Mouse (Mus musculus) heart, embryonic 12.5 days (tissue): ENCODE results near the gene Esr2. TPM values are rescaled to one million over a fixed set of nuclear protein-coding genes. Genes with fewer than 3 reads are reported as not detected.

ENCODE experiments used
- ATAC-seq: fragments of 200-750 bp; cut with Nextera tagmentation; 2 replicates; pipeline ENCODE4 v1.8.0; 2017; ENCODE audit warnings: moderate TSS enrichment, moderate library complexity; ENCODE audit not compliant: insufficient number of reproducible peaks, low FRiP score
- H3K27ac ChIP-seq: fragments of 300-500 bp; sonication (generic); 2 replicates; pipeline ENCODE4 v1.5.1; 2016; ENCODE audit warnings: mild to moderate bottlenecking, moderate library complexity; ENCODE audit not compliant: poor library complexity, severe bottlenecking
- H3K27me3 ChIP-seq: fragments of 300-500 bp; sonication (generic); replicated peaks from 2 replicates; pipeline ENCODE4 v1.6.1; 2016; ENCODE audit warnings: mild to moderate bottlenecking, moderate library complexity
- H3K36me3 ChIP-seq: fragments of 300-500 bp; sonication (generic); 2 replicates; pipeline ENCODE4 v1.6.1; 2016; ENCODE audit warnings: mild to moderate bottlenecking, moderate library complexity
- H3K4me1 ChIP-seq: fragments of 300-500 bp; sonication (generic); replicated peaks from 2 replicates; pipeline ENCODE4 v1.6.1; 2016; ENCODE audit warnings: mild to moderate bottlenecking
- H3K4me2 ChIP-seq: fragments of 300-500 bp; sonication (generic); 2 replicates; pipeline ENCODE4 v1.6.1; 2016; ENCODE audit warnings: mild to moderate bottlenecking, moderate library complexity
- H3K4me3 ChIP-seq: fragments of 300-500 bp; sonication (generic); 2 replicates; pipeline ENCODE4 v1.5.1; 2016; ENCODE audit warnings: mild to moderate bottlenecking
- H3K9ac ChIP-seq: fragments of 300-500 bp; sonication (generic); 2 replicates; pipeline ENCODE4 v1.6.1; 2016; ENCODE audit warnings: mild to moderate bottlenecking, moderate library complexity
- H3K9me3 ChIP-seq: fragments of 300-500 bp; sonication (generic); replicated peaks from 2 replicates; pipeline ENCODE4 v1.6.1; 2016; ENCODE audit warnings: mild to moderate bottlenecking, moderate library complexity
- WGBS: fragments of 180-500 bp; shearing (Covaris S2); methylation state at CpG from one replicate; pipeline ENCODE4 v1.1.7; 2016; 5-methylcytosine and 5-hydroxymethylcytosine counted together
- polyA plus RNA-seq: library from polyadenylated mRNA; unstranded; fragments of >200 nt; fragmentation: Nextera tagmentation; extraction: Ambion mirVana; gene quantifications from 2 replicates; pipeline ENCODE4 v1.2.1, GENCODE M21; 2016

Gene Esr2
- polyA plus RNA-seq, 1 experiment from 2014 or later = 0.36 TPM

DNA sequence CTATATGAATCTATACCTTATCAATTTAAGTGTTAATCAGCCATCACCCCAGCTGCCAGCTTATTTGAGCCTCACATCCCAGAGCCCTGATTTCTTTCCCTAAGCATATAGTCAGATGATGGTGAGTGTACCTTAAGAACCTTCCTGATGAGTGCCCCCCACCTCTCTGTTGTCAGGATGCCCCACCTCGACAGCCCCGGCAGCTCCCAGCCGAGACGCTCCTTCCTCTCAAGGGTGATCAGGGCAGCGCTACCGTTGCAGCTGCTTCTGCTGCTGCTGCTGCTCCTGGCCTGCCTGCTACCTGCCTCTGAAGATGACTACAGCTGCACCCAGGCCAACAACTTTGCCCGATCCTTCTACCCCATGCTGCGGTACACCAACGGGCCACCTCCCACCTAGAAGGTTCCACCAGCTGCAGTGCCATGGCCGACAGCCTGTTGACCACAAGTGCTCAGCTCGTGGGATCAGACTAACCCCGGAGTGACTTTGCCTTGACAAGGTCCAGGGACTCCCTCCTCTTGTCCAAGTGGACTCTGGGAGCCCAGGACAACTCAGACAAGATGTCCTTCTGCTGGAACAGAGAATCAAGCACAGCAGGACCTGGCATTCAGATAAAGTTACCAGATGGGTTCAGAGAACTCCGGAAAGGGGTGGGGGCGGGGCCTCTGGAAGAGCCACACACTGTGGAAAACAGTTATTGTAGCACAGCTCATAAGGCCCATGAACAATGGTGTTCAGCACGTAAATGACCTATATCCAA, 67.2 kb downstream of the Esr2 start:
- Histone ChIP-seq H3K4me3 (no peak overlapping the region), H3K4me2 (no peak overlapping the region), H3K9ac (no peak overlapping the region), H3K36me3 (peaks cover 58% of the 10 kb centered on the region), H3K4me1 (peaks cover under 1% of the 10 kb centered on the region; the same call in 1 of the 2 replicates), H3K27me3 (no peaks in the 10 kb centered on the region), H3K27ac (no peak overlapping the region), H3K9me3 (no peaks in the 10 kb centered on the region)
- no peak for ATAC-seq
- 84% methylated on average over 15 of the region's 15 CpGs for WGBS

DNA sequence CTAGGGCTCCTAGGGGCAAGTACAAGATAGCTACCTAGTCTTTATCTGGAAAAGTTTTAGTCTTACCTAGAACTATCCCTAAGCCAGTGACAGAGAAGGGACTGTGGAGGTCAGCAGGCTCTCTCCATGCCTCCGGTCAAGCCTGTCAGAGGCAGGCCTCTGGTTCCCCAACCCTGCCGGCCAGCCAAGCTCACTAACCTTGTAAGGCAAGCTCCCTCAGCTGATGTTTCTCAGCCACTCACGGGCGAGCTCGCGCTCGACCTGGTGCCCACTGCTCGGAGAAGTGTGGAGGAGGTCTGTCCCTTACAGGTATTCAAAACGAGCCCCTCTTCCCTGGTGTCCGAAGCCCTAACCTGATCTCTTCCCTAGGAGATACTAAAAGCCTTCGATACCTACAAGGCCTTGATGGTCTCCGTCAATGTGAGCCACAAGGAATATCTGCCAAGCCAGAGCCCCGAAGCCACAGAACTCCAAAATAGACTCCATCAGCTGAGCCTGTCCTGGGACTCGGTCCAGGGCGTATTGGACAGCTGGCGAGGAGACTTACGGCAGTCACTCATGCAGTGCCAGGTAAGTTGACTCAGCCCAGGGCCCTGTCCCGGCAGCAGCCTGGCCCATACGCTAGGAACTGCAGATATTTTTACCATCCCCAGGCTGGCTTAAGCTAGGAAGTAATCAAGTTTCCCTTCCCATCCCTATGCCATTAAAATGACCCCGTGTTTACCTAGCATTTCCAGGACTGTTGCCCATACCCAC, 72.3 kb downstream of the Esr2 start:
- Histone ChIP-seq H3K9me3 (no peaks in the 10 kb centered on the region), H3K36me3 (peaks cover 93% of the 10 kb centered on the region), H3K27ac (no peak overlapping the region), H3K27me3 (no peaks in the 10 kb centered on the region), H3K4me3 (no peak overlapping the region), H3K4me2 (no peak overlapping the region), H3K9ac (no peak overlapping the region), H3K4me1 (no peaks in the 10 kb centered on the region)
- 86% methylated on average over 20 of the region's 20 CpGs for WGBS
- no peak for ATAC-seq

DNA sequence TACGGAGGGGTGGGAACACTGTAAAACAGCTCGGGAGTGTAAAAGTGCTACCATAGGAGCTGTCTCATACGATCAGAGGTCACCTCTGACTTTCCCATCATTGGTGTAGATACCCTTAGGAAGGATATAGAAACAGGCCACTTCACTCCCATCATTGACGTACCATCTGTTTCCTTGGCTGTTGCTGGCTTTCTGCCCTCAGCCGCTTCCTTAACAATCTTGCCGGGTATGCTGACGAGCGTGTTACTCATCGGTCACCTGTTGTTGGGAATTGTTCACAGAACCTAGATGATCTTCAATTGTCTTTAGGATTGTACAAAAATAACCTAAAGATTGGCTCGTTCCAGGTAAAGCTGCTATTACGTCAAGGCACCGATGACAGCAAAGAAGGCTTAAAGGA, 74.4 kb downstream of the Esr2 start:
- Histone ChIP-seq H3K4me1 (no peaks in the 10 kb centered on the region), H3K27me3 (no peaks in the 10 kb centered on the region), H3K27ac (no peak overlapping the region), H3K9me3 (no peaks in the 10 kb centered on the region), H3K36me3 (peaks cover 93% of the 10 kb centered on the region), H3K4me2 (no peak overlapping the region), H3K4me3 (no peak overlapping the region), H3K9ac (no peak overlapping the region)
- no peak for ATAC-seq
- WGBS = 86% methylated on average over 12 of the region's 12 CpGs

DNA sequence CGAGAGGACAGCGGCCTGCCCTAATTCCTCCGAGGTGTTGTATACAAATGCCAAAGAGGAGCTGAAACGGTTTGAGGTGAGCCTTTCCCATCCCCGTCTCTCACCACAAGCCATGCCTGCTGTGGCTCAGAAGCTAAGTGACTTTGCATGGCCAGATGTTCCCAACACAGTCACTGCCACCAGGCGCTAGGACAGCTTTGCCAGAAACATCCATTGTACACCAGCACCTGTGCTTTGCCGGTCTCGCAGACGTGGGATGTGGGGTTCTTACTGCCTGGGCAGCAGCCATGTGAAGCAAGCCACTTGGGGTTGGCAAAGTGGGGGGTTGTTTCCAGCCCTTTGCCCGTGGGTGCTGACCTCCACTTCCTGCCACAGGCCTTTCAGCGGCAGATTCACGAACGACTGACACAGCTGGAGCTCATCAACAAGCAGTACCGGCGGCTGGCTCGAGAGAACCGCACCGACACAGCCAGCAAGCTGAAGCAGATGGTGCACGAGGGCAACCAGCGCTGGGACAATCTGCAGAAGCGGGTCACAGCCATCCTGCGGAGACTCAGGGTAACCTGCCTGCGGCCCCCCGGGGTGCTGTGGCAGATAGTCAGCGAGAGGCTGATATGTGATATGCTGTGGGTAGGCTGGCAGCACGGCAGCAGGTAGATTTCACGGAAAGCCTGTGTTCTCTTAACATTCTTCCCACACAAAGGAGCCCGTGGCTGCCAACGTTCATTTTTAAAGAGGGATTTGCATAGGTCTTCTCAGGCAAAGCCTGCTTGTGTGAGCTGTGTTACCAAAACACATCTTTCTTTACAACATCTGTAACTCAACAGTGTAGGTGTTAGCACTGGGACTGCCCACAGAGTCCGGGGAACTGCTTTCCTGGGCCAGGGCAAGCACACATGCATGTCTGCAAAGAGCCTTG, 81.7 kb downstream of the Esr2 start:
- Histone ChIP-seq H3K4me2 (no peak overlapping the region), H3K9me3 (no peaks in the 10 kb centered on the region), H3K4me3 (no peak overlapping the region), H3K36me3 (peaks cover 69% of the 10 kb centered on the region), H3K4me1 (peaks cover 30% of the 10 kb centered on the region), H3K9ac (no peak overlapping the region), H3K27ac (no peak overlapping the region), H3K27me3 (no peaks in the 10 kb centered on the region)
- ATAC-seq = no peak
- WGBS = 53% methylated on average over 30 of the region's 30 CpGs

DNA sequence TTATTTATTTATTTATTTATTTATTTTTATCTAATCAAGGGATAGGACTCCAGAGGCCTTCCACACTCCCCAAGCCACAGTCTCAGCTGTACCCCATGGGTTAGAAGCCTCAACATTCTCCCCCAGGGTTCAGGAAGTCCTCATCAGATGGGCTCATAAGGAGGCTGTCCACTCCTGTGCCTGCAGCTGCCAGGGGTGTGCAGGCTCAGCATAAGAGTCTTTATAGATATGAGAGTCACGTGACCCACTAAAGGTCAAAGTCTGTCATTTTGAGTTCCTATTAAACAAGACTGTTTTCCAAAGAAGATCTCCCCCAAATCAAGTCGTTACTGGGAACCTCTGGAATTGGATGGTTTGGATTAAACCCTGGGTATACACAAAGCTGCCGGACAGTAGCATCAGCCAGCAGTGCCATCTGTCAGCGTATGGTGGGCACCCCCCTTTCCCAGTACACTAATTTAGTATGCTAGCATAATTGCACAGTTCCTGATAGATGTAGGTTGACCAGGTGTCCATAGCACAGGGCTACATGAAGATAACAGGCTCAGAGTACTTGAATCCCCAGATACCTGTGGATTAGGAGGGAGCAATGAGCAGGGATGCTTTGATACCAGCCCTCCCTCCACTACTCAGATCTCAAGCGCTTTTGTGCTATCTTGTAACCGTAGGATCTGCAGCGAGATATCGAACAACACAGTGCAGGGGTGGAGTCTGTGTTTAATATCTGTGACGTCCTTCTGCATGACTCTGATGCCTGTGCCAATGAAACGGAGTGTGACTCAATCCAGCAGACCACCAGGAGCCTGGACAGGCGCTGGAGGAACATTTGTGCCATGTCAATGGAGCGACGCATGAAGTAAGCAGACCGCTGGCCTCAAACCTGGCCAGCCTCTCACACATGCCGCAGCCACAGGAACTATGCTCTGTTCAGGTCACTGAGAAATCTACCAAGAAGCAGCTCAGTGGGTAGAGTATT, 83.2 kb downstream of the Esr2 start:
- ATAC-seq = no peak
- no peak overlapping the region for H3K4me3 ChIP-seq
- H3K9me3 ChIP-seq = no peaks in the 10 kb centered on the region
- no peaks in the 10 kb centered on the region for H3K27me3 ChIP-seq
- H3K9ac ChIP-seq = no peak overlapping the region
- H3K4me1 ChIP-seq = peaks cover 30% of the 10 kb centered on the region
- no peak overlapping the region for H3K27ac ChIP-seq
- peaks cover 61% of the 10 kb centered on the region for H3K36me3 ChIP-seq
- WGBS = 77% methylated on average over 15 of the region's 15 CpGs
- no peak overlapping the region for H3K4me2 ChIP-seq

DNA sequence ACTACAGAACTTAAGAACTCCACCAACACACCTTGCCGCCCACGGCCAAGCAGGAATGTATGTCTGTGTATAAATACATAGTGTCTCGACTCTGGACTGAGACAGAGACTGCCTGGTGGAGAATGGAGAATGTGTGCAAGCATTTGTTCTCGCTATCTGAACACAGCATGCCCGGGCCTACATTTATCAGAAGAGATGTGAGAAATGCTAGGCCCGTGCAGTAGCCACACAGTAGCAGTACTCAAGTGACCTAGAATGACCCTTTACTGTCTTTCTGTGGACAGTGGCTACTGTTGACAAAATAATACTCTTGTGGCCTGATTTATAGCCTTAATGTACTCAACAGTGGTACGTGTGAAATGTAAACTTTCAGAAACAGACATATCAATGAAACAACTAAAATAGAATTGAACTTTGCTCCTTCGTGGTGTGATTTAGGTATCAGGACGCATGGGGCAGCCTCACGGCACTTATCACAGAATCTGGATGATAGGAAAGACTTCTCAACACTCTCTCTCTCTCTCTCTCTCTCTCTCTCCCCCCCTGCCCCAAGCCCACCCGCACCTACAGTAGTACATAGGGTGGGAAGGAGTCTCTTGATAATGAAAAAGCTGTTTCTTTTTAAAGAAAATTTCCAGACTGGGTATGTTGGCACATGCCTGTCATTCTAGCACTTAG, 84.1 kb downstream of the Esr2 start:
- Histone ChIP-seq H3K36me3 (peaks cover 59% of the 10 kb centered on the region), H3K27me3 (no peaks in the 10 kb centered on the region), H3K4me1 (peaks cover 30% of the 10 kb centered on the region), H3K9me3 (no peaks in the 10 kb centered on the region), H3K4me3 (no peak overlapping the region), H3K4me2 (no peak overlapping the region), H3K9ac (no peak overlapping the region), H3K27ac (peak overlapping the region; percentile 5; the same call in 1 of the 2 replicates)
- ATAC-seq = no peak
- WGBS = 41% methylated on average over 11 of the region's 11 CpGs

DNA sequence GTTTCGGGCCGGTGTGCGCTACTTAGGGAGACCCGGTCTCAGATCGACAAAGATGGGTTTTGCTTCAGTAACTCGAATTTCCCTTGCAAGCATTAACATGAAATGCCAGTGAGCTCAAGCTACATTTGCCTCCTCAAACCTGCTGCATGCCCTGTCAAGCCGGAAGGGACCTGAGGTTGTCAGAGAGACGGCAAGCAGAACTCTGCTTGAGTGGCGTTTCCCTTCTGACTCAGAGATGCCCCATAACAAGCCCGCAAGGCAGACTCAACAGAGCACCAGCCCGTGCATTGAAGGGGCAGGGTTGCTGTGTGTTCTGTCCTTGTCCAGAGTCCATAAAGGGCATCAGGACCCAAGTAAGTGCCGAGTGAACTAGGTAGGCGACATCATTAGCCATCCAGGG, 90.0 kb downstream of the Esr2 start:
- Histone ChIP-seq H3K9ac (no peak overlapping the region), H3K4me3 (no peak overlapping the region), H3K27ac (no peak overlapping the region), H3K4me1 (peaks cover 20% of the 10 kb centered on the region), H3K36me3 (peaks cover 37% of the 10 kb centered on the region), H3K27me3 (no peaks in the 10 kb centered on the region), H3K9me3 (no peaks in the 10 kb centered on the region), H3K4me2 (no peak overlapping the region)
- no peak for ATAC-seq
- 64% methylated on average over 13 of the region's 13 CpGs for WGBS

DNA sequence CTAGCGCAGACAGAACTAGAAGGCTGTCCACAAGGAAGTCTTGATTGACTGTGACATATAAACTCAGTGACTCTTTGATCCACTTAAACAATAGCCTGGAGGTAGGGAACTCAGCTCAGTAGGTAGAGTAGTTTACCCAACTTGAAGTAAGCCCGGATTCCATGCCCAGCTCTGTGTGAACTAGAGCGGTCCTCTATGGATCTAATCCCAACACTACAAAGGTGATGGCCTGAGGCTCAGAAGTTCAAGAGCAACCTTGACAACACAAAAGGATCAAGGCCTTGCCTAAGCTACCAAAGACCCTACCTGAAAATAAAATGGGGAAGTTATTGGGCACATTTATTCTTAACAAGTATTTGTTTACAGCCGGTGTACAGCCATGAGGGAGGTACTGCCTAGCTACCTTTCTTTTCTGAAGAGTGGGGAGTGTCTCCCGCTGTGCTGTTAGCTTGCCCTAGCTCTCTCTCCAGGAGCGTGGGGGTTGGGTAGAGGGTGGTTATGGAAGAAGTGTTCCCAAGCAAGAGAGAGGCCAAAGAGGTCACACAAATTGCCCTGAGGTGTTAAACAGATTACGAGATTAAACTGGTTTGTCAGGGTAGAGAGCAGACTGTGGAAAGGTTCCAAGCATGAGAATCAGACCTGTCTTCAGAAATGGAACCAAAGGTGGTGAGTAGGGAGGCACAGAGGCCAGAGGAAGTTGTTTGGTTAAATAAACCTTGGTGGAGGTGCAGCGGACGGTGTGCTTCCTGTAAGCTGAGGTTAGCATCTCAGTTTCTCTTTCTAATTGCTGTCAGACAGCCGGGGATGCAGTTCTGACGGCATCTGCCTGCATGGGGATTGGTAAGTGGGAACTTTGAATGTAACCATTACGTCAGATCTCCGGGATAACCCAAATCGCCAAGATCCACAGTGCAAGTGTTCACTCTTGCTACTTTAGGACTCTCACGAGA, 90.8 kb downstream of the Esr2 start:
- H3K27me3 ChIP-seq = no peaks in the 10 kb centered on the region
- H3K27ac ChIP-seq = no peak overlapping the region
- peaks cover 28% of the 10 kb centered on the region for H3K4me1 ChIP-seq
- H3K9ac ChIP-seq = no peak overlapping the region
- H3K4me3 ChIP-seq = no peak overlapping the region
- 65% methylated on average over 15 of the region's 15 CpGs for WGBS
- no peak overlapping the region for H3K4me2 ChIP-seq
- H3K36me3 ChIP-seq = peaks cover 37% of the 10 kb centered on the region
- no peak for ATAC-seq
- no peaks in the 10 kb centered on the region for H3K9me3 ChIP-seq

DNA sequence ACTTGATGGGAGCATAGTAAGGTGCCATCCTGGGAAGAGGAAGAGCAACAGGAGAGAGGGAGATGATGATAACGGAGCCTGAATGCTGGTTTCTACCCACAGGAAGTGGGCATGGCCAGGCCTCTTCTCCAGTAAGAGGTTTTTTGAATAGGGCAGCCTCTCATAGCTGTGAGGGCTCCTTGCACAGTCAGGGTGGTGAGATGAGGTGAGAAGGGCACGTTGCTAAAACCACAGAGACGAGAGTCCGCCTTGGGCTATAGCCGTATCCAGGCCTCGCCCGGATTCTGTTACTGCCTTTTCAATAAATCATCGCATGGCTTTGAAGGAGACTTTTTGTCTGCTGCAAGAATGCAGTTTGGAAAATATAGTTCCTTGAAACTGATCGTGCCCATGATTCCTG, 92.0 kb downstream of the Esr2 start:
- Histone ChIP-seq H3K27ac (no peak overlapping the region), H3K9ac (no peak overlapping the region), H3K9me3 (no peaks in the 10 kb centered on the region), H3K4me3 (no peak overlapping the region), H3K4me1 (peaks cover 37% of the 10 kb centered on the region), H3K27me3 (no peaks in the 10 kb centered on the region), H3K4me2 (no peak overlapping the region), H3K36me3 (peaks cover 27% of the 10 kb centered on the region)
- no peak for ATAC-seq
- 75% methylated on average over 9 of the region's 9 CpGs for WGBS
